Mouse (Mus musculus) megakaryocyte progenitor cell, adult 5-6 weeks (primary cell): ENCODE data around the gene Ppp1r14d. TPM values are rescaled to one million over a fixed set of nuclear protein-coding genes. Genes with fewer than 3 reads are reported as not detected.

Experiments
- ATAC-seq: replicated peaks from 2 replicates; pipeline ENCODE4 v1.8.0; 2016; ENCODE audit warnings: mild to moderate bottlenecking, moderate TSS enrichment, inconsistent platforms; ENCODE audit not compliant: poor library complexity
- total RNA-seq, 2 experiments: library from RNA; stranded (forward) in 1 of 2; stranded (reverse) in 1 of 2; fragments of 157-497, 149-512 nt in 1 of 2; fragments of 200-1000 nt in 1 of 2; gene quantifications; 2 replicates each; pipeline versions ENCODE4 v1.2.3 to v1.2.4; 2015 to 2017

The Ppp1r14d gene
- total RNA-seq (2015) (not detected in 2 replicates), total RNA-seq (2017) (not detected in 2 replicates)

GRCm38 (mm10) chr2:119229775-119230704, at the start of gene Ppp1r14d:
TSS of gene Ppp1r14d (minus strand) at chr2:119229906.
- ATAC-seq: no peak

DNA sequence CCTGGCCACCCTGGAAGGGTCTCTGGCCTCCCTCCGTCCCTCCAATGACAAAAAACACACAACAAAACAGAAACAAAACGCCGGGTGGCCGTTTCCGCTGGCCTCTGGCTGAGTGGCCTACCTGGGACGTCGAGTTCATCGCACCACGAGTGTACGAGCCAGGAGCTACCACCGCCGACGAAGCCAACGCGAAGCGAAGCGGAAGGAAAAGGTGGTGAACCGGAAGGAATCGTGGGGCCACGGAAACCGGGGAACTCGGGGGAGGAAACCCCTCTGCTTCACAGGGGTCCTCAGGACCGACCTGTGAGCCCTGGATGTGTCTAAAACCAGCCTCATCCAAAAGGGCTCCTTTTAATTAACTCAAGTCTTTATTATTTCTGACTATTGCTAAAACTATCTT, 48.1 kb upstream of the Ppp1r14d start:
- no peak for ATAC-seq

- no peak for ATAC-seq
Measured at GRCm38 (mm10) chr2:119276926-119277325, 47.2 kb upstream of the Ppp1r14d start.

DNA sequence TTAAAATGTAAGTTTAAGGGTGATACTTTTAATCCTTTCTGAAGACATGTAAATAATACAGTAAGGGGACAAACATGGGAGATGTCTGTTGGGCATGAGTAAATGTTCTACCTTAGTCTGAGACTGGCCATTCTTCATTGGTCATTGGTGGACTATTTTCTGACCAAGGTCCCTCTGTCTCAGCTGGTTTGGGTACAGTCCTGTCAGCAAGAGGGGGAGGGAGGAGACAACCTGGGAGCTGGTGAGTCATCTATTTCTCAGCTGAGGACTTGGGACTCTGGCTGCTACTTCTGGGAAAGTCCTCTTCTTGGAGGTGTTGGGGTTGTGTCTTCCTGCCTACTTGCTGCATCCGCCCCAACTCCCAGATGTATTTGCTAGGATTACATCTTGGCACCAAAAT, 44.4 kb upstream of the Ppp1r14d start:
- ATAC-seq: no peak

- peak; percentile 98 for ATAC-seq
Measured at GRCm38 (mm10) chr2:119270643-119271331, 41.1 kb upstream of the Ppp1r14d start, which contains the start of gene Rhov. TSS of gene Rhov (minus strand) at chr2:119271272.

GRCm38 (mm10) chr2:119270286-119270642, 40.6 kb upstream of the Ppp1r14d start:
- ATAC-seq: no peak

DNA sequence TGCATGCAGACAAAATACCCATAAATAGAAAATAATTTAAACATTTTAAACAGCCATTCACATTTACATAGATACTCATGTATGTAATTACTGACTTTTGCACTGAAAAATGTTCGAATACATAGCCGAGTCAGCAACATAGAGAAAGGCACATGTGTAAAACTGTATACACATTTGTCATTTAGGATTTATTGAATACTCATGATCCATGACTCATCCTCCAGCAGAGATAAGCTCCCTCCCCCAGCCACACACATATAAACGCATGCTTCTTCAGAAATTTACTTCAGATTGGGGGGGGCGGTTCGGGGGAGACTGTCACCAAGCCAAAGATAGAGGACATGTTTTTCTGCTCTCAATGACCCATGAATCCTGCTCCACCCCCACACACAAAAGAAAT, 34.1 kb upstream of the Ppp1r14d start:
- ATAC-seq: no peak

DNA sequence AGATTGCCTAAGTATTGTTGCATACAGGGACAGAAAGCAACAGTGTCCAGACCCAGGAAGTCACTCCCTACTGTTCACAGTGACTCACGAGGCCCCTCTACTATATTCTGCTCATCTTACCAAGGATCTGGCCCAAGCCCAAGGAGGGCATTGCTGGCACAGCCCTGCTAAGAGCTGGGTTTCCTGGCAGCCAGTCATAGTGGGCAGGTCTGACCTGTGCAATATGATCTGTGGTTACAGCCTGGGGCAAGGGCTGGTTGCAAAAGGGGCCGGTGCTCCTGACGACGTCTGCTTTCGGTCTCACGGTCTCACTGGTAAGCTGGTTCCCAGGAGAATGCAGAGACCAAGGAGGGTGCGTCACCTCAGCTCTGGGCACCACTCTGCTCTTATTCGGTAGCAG, 33.3 kb upstream of the Ppp1r14d start:
- peak; percentile 90 for ATAC-seq

- ATAC-seq: no peak
Measured at GRCm38 (mm10) chr2:119261326-119261725, 31.6 kb upstream of the Ppp1r14d start.

GRCm38 (mm10) chr2:119260518-119260917, 30.8 kb upstream of the Ppp1r14d start:
- ATAC-seq: no peak

DNA sequence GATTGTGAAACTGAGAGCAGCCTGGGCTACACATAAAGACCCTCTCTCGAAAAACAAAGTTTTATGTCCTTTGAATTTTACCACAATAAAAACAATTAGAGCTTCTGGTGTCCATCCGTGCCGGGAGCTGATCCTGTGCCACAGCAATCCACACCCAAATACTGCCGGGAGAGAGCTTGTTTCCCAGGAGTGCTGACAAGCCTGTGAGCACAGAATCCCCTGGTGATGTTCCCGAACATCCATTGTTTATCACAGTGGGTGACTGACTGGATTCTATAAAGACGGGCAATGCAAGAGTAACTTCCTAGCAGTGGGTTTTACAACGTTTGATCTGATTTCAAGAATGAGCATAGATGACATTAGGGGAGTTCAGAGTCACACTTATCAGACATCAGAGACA, 25.3 kb upstream of the Ppp1r14d start:
- no peak for ATAC-seq

- peak; percentile 98 for ATAC-seq
Measured at GRCm38 (mm10) chr2:119250826-119251478, 21.2 kb upstream of the Ppp1r14d start.

GRCm38 (mm10) chr2:119250377-119250776, 20.7 kb upstream of the Ppp1r14d start:
- no peak for ATAC-seq

DNA sequence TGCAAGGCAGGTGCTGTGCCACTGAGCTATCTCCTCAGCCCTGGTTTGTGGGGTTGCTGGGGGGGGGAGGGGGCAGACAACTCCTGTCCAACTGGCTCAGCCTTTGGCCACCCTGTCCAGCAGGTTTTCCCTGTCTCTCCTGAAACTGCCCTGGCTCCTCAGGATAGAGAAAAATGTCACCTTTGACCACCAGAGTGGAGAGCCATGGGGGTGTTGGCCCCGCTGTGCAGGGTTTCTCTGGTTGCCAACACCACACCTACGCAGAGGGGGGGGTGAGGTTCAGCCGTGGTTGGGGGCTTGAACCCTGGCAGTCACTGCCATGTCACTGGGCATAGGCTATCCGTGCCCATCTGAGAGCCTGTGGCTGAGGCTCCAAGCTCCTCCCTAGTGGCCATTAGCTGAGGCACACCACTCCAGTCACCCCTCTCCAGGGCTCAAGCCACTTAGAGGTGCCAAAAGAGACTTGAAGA, 19.9 kb upstream of the Ppp1r14d start:
- ATAC-seq: no peak

- ATAC-seq: no peak
Measured at GRCm38 (mm10) chr2:119247904-119248303, 18.2 kb upstream of the Ppp1r14d start.

- ATAC-seq: no peak
Measured at GRCm38 (mm10) chr2:119245246-119245645, 15.5 kb upstream of the Ppp1r14d start.

- ATAC-seq: no peak
Measured at GRCm38 (mm10) chr2:119242548-119242947, 12.8 kb upstream of the Ppp1r14d start.

DNA sequence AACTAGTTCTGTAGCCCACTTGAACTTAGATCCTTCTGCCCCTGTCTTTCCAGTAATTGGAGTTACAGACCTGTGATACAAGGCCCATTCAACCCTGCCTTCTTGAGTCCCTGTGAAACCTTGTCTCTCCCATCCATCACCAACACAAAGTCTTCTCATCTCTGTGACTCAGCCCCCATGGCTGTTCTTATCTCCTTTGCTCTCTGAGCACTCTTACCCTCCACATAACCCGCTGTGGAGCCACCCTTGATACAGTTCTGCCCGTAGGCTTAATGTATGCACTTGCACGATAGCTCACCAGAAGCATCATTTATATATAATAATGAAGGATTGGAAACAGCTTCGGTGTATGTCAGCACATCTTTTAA, 11.1 kb upstream of the Ppp1r14d start:
- no peak for ATAC-seq

GRCm38 (mm10) chr2:119240075-119240818, 10.5 kb upstream of the Ppp1r14d start:
- no peak for ATAC-seq

DNA sequence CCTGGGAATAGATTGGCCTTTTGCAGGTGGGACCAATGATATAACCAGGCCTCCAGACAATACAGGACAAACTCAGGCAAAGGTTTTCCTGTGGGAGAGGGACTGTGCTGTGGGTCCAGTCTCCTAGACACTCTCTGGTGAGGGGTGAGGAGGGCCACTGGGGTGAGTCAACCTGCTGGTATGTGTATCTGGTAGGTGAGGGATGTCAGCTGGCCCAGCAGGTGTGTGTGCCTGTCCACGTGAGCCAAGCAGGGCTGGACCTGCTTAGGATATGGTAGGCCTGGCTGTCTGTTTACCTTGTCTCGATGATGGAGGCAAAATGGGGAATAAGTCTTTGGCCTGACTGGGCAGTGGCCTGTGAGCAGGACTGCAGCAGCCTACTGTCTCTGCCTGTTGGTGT, 9.0 kb upstream of the Ppp1r14d start:
- ATAC-seq: no peak

DNA sequence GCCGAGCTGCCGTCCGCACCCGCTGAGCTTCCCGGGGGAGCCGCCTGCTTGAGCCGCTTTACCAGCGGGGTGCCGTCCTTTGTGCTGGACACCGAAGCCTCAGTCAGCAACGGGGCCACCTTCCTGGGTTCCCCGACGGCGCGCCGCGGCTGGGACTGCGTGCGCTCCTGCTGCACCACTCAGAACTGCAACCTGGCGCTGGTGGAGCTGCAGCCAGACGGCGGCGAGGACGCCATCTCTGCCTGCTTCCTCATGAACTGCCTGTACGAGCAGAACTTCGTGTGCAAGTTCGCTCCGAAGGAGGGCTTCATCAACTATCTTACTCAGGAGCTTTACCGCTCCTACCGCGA, 8.1 kb upstream of the Ppp1r14d start:
- ATAC-seq: no peak; the same call in 1 of the 2 replicates
